Mouse (Mus musculus) kidney, postnatal 10 days (tissue): ENCODE results near the gene Bcam.

ENCODE experiments used
- DNase-seq: peaks from one replicate; pipeline ENCODE4 v3.0.0; 2021; ENCODE audit warnings: mixed read lengths

The Bcam gene

GRCm38 (mm10) chr7:19719200-19719599 lies 51.6 kb downstream of the Bcam start:
- no peak for DNase-seq

GRCm38 (mm10) chr7:19718297-19718952 lies 52.4 kb downstream of the Bcam start:
- DNase-seq, result no peak

GRCm38 (mm10) chr7:19717346-19717745 lies 53.5 kb downstream of the Bcam start:
- DNase-seq, result no peak

- no peak for DNase-seq
Observed at GRCm38 (mm10) chr7:19716822-19717221, 54.0 kb downstream of the Bcam start.

GRCm38 (mm10) chr7:19716055-19716682 lies 54.6 kb downstream of the Bcam start:
- no peak for DNase-seq

- DNase-seq, result peak; percentile 99
Observed at GRCm38 (mm10) chr7:19715239-19716054, 55.4 kb downstream of the Bcam start, which contains the start of gene Tomm40. Gene Tomm40, minus strand, starts transcription at chr7:19715438.

- DNase-seq, result no peak
Observed at GRCm38 (mm10) chr7:19714836-19715235, 56.0 kb downstream of the Bcam start.

GRCm38 (mm10) chr7:19713598-19713997 lies 57.2 kb downstream of the Bcam start:
- DNase-seq, result no peak

- DNase-seq, result no peak
Observed at GRCm38 (mm10) chr7:19713196-19713595, 57.6 kb downstream of the Bcam start.

- DNase-seq, result no peak
Observed at GRCm38 (mm10) chr7:19712414-19712813, 58.4 kb downstream of the Bcam start.

- DNase-seq, result no peak
Observed at GRCm38 (mm10) chr7:19710650-19711049, 60.2 kb downstream of the Bcam start.
